Mouse (Mus musculus): Measurements from ENCODE around the gene Ern1. TPM values are rescaled to one million over a fixed set of nuclear protein-coding genes. Genes with fewer than 3 reads are reported as not detected.
"Not testable (repeated sequence)": the region's sequence is repeated elsewhere in the genome, so short reads cannot be mapped to it uniquely, and the experiment has no call there.

The Ern1 gene
- total RNA-seq, 2 experiments from 2014 or later, result 10.7 to 12.9 TPM

GRCm38 (mm10) chr11:106410011-106410410, 77.6 kb downstream of the Ern1 start:
- no peak for DNase-seq
- intact Hi-C loops (cut with DNase I), result no loop called here

- intact Hi-C loops (cut with DNase I), result loop anchor here (10.0 kb wide), 2 partner anchors 74 to 134 kb away; no protein-coding TSS in a partner anchor
- no peak for DNase-seq
Observed at GRCm38 (mm10) chr11:106398481-106398880, 89.2 kb downstream of the Ern1 start.

- intact Hi-C loops (cut with DNase I), result loop anchor here (10.0 kb wide), 2 partner anchors 73 to 133 kb away; no protein-coding TSS in a partner anchor
Observed at GRCm38 (mm10) chr11:106397656-106398055, 90.0 kb downstream of the Ern1 start.

DNA sequence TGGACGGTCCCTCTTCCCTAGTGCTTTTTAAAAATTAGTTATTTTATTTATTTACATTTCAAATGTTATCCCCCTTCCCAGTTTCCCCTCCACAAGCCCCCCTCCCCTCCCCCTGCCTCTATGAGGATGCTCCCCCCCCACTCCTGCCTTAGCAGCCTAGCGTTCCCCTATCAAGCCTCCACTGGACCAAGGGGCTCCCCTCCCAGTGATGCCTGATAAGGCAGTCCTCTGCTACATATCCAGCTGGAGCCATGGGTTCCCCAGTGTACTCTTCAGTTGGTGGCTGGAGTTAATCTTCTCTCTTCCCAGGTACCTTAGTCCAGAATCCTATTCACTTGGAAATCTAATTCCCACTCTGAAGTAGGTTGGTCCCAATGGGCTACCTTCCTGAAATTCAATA, 93.6 kb downstream of the Ern1 start:
- intact Hi-C loops (cut with DNase I), result loop anchor here (10.0 kb wide), 2 partner anchors 69 to 129 kb away; no protein-coding TSS in a partner anchor

More at GRCm38 (mm10) chr11:106397656-106398055, 90.0 kb downstream of the Ern1 start:
- DNase-seq, result peak; percentile 13

GRCm38 (mm10) chr11:106393331-106393616, 94.4 kb downstream of the Ern1 start:
- no peak for DNase-seq
- intact Hi-C loops (cut with DNase I), result loop anchor here (10.0 kb wide), 2 partner anchors 68 to 128 kb away; no protein-coding TSS in a partner anchor

More for the DNA sequence above, 93.6 kb downstream of the Ern1 start:
- not testable (repeated sequence) for DNase-seq

GRCm38 (mm10) chr11:106392597-106393330, 94.9 kb downstream of the Ern1 start:
- DNase-seq, result no peak
- intact Hi-C loops (cut with DNase I), result loop anchor here (10.0 kb wide), 2 partner anchors 68 to 128 kb away; no protein-coding TSS in a partner anchor

DNA sequence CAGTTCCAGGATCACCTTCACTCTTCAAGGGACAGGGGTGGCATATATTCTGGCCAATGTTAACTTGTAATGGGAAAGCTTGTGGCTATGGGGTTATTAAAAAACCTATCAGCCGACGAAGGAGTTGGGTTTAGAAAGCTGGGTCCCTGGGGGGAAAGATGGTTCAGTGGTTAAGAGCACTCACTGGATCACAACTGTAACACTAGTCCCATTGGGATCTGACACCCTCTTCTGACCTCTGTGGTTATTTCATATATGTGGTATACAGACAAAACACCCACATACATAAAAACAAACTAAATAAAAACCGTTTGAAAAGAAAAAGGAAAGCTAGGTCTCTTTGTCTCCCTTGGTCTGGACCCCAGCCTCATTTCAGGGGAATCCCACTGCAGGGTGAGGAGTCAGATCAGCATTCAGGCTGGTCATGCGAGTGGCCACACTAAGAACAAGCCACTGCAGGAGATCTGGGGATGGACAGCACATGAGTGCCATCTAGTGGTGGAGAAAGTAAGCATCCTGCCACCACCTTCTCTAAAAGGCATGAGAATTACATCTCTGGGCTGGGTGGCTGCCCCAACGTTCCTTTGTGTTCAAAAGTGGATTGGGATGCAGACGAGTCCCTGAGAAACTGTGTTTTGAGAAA, 96.0 kb downstream of the Ern1 start:
- peak; percentile 66 for DNase-seq
- intact Hi-C loops (cut with DNase I), result loop anchor here (10.0 kb wide), 2 partner anchors 67 to 127 kb away; no protein-coding TSS in a partner anchor

DNA sequence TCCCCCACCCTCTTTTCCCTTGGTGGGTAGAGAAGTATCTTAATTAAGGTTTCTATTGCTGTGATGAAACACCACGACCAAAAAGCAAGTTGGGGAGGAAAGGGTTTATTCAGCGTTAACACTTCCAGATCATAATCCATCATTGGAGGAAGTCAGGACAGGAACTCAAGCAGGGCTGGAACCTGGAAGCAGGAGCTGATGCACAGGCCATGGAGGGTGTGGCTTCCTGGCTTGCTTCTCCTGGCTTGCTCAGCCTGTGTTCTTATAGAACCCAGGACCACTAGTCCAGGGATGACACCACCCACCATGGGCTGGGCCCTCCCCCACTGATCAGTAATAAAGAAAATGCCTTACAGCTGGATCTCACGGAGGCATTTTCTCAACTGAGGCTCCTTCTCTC, 96.9 kb downstream of the Ern1 start:
- intact Hi-C loops (cut with DNase I), result loop anchor here (10.0 kb wide), 2 partner anchors 66 to 126 kb away; no protein-coding TSS in a partner anchor
- no peak for DNase-seq

DNA sequence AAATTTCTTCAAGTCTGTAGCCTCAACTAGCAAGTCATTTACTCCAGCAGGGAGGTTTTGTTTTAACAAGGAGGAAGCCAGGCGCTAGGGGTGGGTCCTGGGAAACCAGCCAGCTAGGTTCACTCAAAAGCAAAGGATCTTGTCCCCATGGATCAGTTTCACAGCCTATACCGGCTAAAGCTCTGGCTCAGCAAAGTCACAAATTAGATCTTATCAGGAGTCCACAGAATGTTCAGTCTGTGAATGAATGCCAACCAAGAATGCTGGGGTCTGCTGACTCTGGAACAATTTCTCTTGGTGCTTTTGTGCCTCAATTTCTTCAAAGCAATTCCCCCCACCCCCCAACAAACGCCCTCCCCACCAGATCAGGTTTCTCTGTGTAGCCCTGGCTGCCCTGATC, 98.0 kb downstream of the Ern1 start:
- no peak for DNase-seq
- intact Hi-C loops (cut with DNase I), result loop anchor here (10.0 kb wide), 2 partner anchors 65 to 125 kb away; no protein-coding TSS in a partner anchor

DNA sequence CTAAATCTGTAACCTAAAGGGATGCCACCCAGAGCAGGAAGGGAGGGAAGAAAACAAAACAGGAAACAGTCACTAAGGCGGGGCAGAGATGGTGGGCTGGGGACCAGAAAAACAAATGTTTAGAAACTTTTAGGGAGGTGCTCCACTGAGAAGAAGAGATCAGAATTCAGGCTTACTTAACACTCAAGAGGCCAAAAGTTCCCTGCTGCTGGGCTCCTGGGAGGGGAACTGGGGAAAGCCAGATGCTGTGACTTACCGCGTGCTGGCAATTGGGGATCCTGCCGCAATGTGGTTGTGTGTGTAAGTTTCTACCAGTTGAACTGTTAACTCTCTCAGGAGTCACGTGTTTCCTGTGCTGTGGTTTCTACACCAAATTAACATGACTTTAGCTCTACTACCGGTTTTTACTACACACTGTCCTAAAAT, 99.8 kb downstream of the Ern1 start, which contains the start of gene Icam2:
Gene Icam2 (minus strand): TSS at position 285 of the 426 bp plus-strand sequence.
- intact Hi-C loops (cut with DNase I), result no loop called here
- DNase-seq, result no peak

DNA sequence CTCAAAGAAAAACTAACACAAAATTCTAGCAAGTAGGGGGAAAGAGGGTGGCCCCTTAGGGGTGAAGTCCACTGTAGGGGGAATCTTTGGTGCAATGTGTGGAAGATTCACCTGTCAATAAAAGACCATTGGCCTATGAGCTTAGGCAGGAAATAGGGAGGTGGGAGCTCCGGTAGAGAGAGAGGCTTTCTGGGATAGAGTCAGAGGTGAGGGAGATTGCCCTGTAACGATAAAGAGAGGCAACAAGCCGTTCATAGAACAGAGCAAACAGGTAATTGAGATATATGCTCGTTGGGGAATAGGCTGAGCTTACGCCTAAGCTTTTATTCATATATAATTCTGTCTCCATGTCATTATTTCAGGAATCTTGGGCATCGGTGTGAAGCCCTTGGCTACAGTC, 100.6 kb downstream of the Ern1 start:
- intact Hi-C loops (cut with DNase I), result no loop called here

GRCm38 (mm10) chr11:106386409-106386808, 101.2 kb downstream of the Ern1 start:
- intact Hi-C loops (cut with DNase I), result no loop called here
- DNase-seq, result no peak

More for the DNA sequence above, 100.6 kb downstream of the Ern1 start:
- DNase-seq, result no peak

DNA sequence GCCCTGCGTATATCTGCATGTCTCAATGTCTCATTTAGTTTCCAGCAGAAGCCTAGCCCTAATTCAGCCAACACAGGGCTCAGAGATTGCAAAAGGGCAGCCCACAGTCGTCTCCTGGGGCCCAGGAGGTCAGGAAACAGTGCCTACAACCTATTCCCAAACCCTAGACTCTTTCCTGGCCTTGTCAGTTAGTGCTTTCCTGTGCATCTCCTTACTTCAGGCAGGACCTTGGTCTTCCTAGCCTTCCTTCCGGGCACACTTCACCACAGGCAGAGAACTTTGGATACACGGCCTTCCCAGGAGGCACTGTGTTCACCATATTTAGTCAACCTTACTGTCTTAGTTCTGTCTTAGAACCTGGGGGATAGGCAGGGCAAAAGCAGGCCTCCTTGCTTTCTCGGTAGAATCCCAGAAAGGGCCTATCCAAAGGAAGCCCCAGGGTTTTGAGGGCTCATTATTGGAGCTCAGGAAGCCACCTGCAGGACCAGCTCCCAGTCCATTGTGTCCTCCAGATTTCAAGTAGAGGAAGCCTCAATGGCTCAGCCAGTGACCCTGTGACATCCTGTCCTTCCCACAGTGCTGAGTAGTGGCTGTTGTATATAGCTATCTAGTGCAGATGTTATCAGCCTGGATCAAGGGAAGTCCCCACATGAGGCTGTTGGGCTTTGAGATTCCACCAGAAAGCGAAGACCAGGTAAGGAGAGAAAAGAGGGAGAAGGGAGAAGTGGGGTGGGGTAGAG, 104.4 kb downstream of the Ern1 start:
- no peak for DNase-seq
- intact Hi-C loops (cut with DNase I), result no loop called here

- intact Hi-C loops (cut with DNase I), result no loop called here
- DNase-seq, result no peak
Observed at GRCm38 (mm10) chr11:106382424-106382823, 105.2 kb downstream of the Ern1 start.

- intact Hi-C loops (cut with DNase I), result no loop called here
- DNase-seq, result peak; percentile 17
Observed at GRCm38 (mm10) chr11:106381883-106382282, 105.8 kb downstream of the Ern1 start.

DNA sequence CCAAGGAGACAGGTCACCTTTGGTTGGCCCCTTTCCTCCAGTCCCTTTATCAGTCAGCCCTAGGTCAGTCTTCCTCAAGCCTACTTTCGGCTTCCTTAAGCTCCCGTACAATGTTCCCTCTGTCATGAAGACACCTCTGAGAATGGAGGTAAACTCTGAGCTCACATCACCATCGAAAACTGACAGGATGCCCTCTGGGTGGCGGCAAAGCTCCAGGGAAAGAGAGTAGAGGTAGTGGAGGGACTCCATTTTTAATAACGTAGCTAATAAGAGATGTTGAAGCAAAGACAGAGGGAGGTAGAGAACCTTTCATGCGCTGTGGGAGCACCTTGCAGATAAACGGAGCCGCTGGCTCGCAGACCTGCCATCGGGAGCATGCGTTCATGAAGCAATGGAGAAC, 106.6 kb downstream of the Ern1 start:
- no peak for DNase-seq
- intact Hi-C loops (cut with DNase I), result no loop called here

DNA sequence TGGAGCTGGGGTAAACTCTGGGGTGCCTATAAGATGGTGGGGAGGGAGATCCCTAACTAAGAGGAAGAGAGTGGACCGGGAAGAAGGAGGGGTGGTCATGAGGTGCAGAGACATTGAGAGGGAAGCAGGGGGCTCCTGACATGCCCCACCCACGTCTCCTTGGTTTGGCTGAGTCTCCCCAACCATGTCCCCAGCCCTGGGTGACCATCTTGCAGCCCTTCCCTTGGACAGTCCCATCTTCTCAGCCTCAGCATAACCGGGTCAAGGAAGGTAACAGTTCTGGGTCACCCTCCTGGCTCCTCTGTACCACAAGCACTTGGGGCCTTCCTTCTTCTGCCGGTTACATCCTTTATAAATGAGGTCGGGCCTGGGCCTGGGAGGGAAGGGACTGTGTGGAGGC, 112.7 kb downstream of the Ern1 start:
- DNase-seq, result no peak
- intact Hi-C loops (cut with DNase I), result no loop called here

GRCm38 (mm10) chr11:106374559-106374958, 113.1 kb downstream of the Ern1 start:
- intact Hi-C loops (cut with DNase I), result no loop called here

DNA sequence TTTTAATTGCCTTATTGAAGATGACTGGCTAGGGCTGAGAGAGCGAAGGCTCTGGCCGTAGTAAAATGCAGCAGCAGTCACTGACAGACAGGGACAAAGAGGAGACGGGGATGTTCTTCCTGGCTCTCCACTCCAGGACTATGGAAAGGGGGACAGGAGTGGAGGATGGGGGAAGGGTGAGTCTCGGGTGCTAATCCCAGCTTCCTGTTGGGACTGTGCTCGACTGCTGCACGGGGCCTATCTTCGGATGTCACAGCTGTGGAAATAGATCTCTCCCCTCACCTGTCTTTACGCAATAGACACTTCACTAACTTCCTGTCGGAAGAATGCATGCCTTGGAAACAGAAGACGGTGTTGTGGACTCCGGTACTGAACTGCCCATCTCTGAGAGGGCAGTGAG, 113.7 kb downstream of the Ern1 start:
- intact Hi-C loops (cut with DNase I), result no loop called here
- no peak for DNase-seq

More at GRCm38 (mm10) chr11:106374559-106374958, 113.1 kb downstream of the Ern1 start:
- no peak for DNase-seq

- peak; percentile 89 for DNase-seq
- intact Hi-C loops (cut with DNase I), result no loop called here
Observed at GRCm38 (mm10) chr11:106366316-106366715, 121.3 kb downstream of the Ern1 start.

- peak; percentile 12 for DNase-seq
- intact Hi-C loops (cut with DNase I), result no loop called here
Observed at GRCm38 (mm10) chr11:106365366-106365765, 122.3 kb downstream of the Ern1 start, which contains the start of gene Prr29. Prr29 (plus strand) TSS chr11:106365472.

Data from left cerebral cortex, postnatal 4 days (tissue).